Mouse (Mus musculus) right cerebral cortex, postnatal 14 days (tissue): Measurements from ENCODE around the gene Brix1.

Experiments
- DNase-seq: peaks from one replicate; pipeline ENCODE4 v3.0.0; 2022

The Brix1 gene

DNA sequence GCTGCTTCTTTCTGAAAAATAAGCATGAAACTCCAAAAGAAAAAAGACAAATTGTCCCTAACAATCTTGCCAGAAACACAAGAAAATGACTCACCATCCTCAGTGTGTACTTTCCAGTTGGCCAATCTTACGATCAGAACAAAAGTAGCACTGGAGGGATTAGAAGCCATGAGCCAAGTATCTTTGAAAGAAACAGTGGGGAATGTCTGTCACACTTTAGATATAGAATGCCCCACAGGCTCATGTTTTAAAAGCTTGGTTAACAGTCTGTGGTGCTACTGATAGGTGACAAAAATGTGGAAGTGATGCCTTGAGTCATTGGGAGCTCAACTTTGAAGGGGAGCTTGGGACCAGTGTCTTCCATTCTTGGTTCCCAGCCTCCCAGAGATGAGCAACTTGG lies 43.5 kb downstream of the Brix1 start:
- DNase-seq = no peak

DNA sequence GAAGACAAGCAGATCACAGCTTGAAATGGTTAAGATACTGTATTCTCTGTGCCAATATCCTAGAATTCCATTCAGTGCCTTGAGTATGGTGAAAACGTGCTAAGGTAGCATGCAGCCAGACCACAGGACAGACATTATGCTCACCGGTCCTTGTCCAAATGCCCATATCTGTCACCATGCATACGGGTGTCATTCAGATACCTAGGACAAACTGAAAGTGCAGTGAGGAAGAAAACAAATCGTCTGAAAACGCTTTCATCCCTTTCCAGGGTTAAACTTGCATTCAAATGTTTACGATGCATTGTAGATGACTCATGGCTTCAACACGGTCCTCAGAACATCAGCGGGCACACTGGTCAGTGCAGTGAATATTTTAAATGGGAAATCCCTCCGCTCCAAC lies 44.3 kb downstream of the Brix1 start:
- DNase-seq = no peak

DNA sequence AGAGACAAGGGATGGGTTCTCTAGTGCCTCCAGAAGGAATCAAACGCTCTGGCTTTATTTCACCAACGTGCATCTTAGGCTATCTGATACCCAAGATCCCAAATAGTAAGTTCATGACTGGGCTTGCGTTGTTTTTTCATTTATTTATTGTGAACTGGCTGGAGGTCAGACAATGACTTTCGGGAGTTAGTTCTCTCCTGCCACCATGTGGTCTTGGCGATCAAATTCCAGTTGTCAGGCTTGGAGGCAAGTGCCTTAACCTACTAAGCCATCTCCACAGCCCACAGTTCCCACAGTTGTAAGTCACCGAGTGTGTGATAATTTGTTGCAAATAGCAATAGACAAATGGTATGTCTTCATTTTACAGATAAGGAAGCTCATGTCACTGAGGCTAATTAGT lies 45.8 kb downstream of the Brix1 start:
- no peak for DNase-seq

DNA sequence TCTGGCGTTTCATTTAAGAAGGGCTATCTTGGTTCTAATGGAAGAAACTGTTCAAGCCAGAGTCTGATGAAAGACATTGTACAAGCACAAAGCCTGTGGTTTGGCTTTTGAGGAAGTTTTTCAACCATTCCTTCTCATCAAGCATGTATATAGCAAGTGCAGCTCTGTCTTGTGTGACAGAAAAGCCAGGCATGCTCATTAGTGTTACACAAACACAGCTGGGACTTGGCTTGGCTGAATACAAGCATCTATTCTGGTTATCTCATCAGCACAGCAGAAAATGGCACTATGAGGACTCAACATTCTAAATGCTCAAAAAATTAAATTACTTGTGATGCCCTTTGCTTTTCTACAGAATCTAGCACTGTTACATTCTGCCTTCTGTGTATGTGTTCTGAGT lies 48.9 kb downstream of the Brix1 start:
- no peak for DNase-seq

DNA sequence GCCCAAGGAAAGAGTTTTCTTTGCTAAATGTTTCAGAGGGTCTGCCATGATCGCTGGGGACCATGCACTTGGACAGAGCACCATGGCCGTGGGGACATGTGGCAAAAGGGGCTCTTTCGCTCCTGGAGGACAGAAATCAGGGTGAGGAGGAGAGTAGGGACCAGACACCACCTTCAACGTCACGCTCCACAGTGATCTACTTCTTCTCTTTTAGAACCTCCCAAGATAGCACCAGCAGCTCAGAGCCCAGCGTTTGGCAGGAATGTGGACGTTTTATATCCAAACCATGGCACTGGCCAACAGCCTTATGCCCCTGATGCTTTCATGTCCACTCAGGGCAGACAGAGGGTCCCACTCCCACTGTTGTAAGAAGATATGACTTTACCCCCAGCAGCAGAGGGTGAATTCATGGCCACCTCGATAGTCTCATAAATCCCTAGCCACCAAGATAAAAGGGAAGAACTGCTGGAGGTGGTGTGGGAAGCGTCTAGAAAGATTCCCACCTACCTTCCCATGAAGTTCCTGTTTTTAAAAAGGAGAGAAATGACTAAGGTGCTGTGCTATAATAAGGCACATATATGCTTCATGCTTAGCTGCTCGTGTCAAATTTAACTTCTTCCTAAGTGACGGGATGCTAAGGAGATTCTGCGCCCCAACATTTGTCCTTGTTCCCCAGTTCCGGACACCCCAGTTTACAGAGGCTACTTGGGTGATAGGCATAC lies 59.0 kb downstream of the Brix1 start:
- DNase-seq = no peak

DNA sequence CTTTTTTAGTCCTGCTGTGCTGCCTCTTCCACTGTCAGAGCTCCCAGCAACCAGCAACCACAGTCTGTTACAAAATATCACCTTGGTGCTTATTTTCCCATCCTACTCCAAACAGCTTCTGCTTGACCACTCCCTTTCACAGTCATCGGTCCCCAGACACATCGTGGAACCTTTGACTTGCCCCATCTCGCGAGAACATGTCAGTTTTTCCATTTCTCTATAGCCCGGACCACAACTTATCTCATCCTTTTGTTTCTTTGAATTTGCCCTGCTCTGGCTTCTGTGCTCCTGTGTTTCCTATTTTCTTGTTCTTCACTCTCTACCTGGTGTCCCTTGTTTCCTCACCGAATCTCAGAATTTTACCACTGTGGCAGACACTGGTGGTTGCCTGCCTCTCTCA lies 59.6 kb downstream of the Brix1 start:
- no peak for DNase-seq
